Mouse (Mus musculus) frontal cortex, postnatal 36 days (tissue): ENCODE results near the gene Irs1.
A peak's percentile ranks its signal among the peaks of the same experiment; 100 is the strongest.

Experiments
- DNase-seq, 2 experiments: peaks; one replicate each; pipeline ENCODE4 v3.0.0; 2022; ENCODE audit warnings: low spot score in 2 of 2

Gene Irs1

DNA sequence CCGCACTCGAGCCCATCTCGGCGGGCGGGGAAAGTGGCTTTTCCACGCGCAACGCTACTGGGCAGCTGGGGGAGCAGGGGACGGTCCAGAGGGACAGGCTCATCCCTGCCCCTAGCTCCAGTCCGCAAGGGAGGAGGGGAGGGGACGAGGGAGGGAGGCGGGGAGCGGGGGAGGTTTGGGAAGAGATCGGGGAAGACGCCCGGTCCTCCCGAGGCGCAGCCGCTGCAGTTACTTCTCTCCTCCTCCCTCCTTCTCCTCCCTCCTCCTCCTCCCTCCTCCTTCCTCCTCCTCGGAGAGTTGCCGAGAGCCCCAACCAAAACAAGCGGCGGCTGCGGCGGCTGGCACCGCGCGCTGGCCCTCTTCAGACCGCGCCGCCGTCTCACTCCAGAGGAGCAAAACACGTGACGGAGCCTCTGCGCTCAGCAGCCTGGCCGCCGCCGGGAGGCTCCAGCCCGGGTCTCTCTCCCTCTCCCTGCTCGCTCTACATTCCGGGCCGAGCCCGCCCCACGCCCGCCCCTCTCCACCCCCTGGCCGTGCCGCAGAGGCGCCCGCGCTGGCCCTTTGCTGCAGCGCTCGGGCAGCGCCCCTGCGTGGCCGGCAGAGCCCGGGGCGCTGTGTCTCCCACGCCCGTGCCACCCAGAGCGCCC, at the start of gene Irs1:
Irs1 (minus strand) TSS at position 266 of the 647 bp plus-strand sequence.
- DNase-seq, result peak; percentile 83 to 88

DNA sequence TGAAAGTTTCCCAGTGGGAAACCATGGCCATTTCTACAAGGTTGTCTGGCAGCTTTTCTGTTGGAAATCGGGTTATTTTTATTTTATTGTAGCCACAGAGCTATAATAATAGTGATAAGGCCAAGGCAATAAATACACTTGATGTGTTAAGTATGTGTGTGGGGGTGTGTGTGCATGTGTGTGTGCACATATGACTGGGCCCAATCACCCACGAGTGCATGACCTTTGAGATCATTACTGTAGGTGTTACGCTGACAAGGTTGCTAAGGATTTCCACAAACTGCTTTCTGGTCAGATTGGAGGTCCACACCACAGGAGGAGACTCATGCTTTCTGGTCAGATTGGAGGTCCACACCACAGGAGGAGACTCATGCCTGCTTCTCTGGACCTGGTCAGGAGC, 43.3 kb upstream of the Irs1 start:
- DNase-seq, result no peak

DNA sequence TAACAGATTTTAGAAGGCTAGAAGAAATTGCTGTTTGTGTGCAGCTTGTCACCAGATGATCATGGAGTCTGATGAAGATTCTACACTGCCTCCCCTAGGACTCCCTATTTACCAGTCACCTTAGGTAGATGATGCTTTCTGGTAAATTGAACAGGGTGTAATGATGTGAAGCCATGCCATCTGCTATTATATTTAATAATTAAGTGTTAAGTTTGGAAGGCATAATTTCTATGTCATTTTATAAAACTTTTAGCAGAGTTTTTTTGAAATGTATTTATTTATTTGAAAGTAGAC, 38.7 kb upstream of the Irs1 start:
- no peak for DNase-seq

GRCm38 (mm10) chr1:82329237-82329953, 38.2 kb upstream of the Irs1 start:
- no peak for DNase-seq

GRCm38 (mm10) chr1:82328033-82328775, 37.0 kb upstream of the Irs1 start:
- no peak for DNase-seq

- no peak for DNase-seq
Observed at GRCm38 (mm10) chr1:82326120-82326519, 34.9 kb upstream of the Irs1 start.

GRCm38 (mm10) chr1:82324131-82324785, 33.0 kb upstream of the Irs1 start:
- DNase-seq, result no peak

GRCm38 (mm10) chr1:82321441-82321840, 30.2 kb upstream of the Irs1 start:
- no peak for DNase-seq

GRCm38 (mm10) chr1:82320864-82321263, 29.6 kb upstream of the Irs1 start:
- DNase-seq, result no peak

GRCm38 (mm10) chr1:82320456-82320855, 29.2 kb upstream of the Irs1 start:
- DNase-seq, result peak in 1 of 2 experiments; percentile 10

DNA sequence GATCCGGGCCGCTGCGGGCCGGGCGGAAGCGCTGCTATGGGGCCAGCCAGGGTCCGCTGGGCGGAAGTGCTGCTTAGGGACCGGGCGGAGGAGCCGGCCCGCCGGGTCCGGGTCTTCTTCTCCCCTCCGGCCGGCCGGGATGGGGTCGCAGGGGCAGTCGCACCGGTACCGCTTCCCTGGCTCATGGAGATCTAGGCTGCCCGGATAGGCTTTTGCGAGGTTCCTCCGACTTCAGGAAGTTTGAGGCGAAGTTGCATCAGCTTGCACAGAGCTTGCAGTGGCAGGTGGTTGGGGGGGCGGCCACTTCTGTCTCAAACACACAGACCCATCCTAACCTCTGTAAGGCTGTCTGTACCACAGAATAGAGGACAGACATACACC, 25.5 kb upstream of the Irs1 start:
- peak in 1 of 2 experiments; percentile 37 for DNase-seq

DNA sequence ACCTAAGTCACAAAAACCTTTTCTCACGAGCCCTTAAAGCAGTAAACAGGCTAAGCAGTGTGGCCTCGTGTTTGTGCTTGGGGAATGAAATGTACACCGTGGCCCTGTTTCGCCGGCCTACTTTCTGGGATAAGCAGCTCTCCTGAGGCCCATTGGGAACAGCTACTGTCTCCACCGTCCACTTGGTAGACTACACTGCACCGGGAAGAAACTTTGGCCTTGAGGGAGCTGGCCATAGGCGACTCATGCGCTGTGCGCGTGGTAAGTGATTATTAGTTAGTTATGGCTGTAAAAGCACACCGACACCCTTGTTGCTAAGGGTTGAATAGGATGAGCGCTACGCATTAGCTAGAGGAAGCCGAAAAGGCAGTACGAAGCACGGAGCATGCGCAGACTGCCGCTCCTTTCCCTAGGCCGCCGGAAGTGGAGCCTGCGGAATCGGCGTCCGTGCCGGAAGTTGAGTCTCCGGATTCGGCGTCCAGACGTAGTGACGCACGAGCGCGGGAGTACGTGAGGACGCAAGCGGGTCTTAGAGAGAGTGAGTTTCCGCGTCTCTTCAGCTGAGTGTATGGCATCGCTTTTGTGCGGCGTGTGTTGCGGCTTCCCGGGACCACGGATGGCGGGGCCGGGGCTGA, 25.0 kb upstream of the Irs1 start, which contains the start of gene Rhbdd1:
Rhbdd1 (plus strand) TSS at position 342 of the 635 bp plus-strand sequence.
- peak; percentile 98 to 99 for DNase-seq

- DNase-seq, result no peak
Observed at GRCm38 (mm10) chr1:82304483-82304882, 13.3 kb upstream of the Irs1 start.

GRCm38 (mm10) chr1:82298586-82298985, 7.4 kb upstream of the Irs1 start:
- no peak for DNase-seq

GRCm38 (mm10) chr1:82294102-82294501, 2.9 kb upstream of the Irs1 start:
- peak in 1 of 2 experiments; percentile 59 for DNase-seq

- DNase-seq, result peak; percentile 78 to 81
Observed at GRCm38 (mm10) chr1:82292771-82293170, 1.6 kb upstream of the Irs1 start.

DNA sequence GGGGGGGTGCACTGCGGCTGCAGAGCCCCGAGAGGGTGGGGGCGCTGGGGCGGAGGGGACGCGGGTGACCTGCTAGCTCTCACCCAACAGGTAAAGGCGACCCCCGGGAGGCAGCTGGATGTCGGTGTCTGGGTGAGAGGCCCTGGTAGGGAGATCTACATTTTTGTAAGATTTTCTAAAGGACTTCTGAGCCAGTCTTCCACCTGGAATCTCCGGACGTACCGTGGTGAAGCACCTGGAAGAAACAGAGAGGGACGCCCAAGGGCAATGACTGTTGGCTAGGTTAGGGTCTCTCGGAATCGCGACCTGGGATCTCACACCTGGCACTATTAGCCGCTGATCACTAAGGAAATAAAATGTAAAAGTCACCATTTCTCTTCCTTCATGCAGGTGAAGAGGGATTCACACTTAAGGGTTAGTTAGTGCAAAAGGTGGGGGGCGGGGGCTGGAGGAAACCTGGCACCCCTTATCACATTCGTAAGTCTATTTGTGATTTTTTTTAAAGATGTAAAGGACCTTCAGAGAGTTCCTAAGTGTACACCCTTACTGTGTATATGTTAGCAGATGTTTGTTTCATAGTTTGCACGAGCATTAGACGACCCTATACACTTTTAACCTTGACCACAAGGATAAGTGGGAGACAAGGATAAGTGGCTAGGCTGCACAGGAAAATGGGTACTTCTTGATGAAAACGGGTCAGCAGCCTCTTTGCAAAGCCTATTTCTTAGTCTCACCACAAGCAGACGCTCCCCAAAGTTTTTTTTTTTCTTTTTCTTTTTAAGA, 905 bp upstream of the Irs1 start:
- DNase-seq, result peak in 1 of 2 experiments; percentile 12

DNA sequence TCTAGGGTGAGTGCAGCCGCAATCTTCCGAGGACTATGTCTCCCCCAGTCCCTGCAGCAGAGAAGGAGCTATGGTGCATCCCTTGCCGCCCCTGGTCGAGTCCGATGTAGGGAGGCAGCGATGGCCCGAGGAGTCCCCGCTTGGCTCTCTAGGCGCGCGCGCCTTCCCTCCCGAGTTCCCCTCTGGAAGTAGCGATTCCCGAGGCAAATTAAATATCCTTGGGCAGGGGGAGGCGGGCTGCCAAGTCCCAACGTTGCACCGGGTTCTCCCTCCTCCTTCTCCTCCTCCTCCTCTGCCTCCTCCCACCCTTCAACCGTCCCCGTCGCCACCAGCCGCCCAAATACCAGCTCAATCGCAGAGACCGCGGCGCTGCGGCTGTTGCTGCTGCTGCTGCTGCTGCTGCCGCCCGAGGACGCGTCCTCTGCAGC, 479 bp downstream of the Irs1 start:
- DNase-seq, result peak; percentile 84 to 88

DNA sequence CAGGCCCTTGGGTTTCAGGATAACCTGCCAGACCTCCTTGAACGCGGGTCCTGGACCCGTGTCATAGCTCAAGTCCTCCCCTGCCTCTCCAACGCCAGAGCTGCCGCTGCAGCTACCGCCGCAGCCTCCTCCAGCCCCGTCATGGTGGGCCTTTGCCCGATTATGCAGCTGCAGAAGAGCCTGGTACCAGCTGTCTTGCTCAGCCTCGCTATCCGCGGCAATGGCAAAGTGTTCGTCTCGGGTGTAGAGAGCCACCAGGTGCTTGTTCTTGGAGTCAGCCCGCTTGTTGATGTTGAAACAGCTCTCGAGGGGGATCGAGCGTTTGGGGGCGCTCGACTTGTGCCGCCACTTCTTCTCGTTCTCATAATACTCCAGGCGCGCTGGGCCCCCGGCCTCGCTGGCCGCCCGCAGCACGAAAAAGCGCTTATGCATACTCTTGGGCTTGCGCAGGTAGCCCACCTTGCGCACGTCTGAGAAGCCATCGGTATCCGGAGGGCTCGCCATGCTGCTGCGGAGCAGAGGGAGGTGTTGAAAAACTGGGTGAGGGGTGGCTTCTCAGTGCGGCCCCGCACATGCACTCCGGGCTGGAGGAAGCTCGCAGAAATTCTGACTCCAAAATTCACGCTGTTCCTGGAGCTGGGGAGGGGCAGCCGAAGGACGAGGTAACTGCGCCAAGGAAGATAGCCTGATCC, 1.1 kb downstream of the Irs1 start:
- DNase-seq, result peak; percentile 71 to 80
